Mouse (Mus musculus): ENCODE results near the gene Specc1. TPM values are rescaled to one million over a fixed set of nuclear protein-coding genes. Genes with fewer than 3 reads are reported as not detected.

The Specc1 gene
- total RNA-seq, 2 experiments from 2014 or later: 18.3 to 26.7 TPM

DNA sequence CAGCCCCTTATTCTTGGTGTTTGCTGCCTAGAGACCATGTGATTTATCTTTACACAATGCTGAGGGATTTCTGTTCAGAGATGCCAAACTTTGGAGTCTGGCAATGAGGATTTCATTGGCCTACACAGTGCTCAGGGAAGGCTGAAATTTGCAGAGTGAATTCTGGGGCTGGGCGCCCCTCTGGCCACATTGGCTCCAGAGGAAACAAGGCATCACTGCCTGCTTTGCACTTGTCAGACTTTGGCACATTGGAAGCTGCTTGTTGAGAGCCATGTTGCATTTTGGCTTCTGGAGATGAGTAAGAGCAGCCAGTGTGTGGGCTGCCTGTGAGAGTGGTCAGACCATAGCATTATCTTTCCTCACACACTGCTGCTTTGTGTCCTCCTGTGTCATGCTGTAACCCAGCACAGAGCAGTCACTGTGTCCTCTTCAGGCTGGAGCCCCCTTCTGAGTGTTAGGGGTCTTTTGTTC lies 149.9 kb downstream of the Specc1 start:
- no peak for DNase-seq

DNA sequence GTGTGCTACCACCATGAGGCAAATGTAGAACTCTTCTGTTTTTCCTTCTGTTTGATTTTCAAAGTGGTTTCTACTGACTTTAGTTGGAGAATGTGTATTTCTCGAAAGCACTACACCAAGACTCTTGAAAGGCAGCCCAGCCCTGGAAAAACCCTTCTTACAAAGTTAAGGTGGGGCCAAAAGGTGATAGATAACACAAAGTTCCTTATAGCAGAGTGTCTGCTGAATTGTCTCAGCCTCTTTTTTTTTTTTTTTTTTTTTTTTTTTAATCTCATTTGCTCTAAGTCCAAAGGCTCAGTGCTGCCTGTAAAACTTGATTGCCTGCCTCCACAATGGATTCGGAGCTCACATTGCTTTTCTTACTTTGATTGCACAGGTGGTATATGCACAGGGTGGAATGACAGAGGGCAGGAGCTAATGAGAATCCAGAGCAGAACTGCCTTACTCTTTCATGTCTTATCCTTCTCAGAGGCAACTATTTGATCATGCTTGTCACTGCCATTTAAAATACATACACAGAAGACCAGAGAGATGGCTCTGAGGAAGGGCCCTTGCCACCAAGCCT lies 150.8 kb downstream of the Specc1 start:
- no peak for DNase-seq

DNA sequence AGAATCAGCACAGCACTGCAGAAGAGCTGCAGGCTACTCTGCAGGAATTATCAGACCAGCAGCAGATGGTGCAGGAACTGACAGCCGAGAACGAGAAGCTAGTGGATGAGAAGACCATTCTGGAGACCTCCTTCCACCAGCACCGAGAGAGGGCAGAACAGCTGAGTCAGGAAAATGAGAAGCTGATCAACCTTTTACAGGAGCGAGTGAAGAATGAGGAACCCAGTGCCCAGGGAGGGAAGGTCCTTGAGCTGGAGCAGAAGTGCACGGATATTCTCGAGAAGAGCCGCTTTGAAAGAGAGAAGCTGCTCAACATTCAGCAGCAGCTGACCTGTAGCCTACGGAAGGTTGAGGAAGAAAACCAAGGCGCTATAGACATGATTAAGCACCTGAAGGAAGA lies 162.0 kb downstream of the Specc1 start:
- DNase-seq: no peak

DNA sequence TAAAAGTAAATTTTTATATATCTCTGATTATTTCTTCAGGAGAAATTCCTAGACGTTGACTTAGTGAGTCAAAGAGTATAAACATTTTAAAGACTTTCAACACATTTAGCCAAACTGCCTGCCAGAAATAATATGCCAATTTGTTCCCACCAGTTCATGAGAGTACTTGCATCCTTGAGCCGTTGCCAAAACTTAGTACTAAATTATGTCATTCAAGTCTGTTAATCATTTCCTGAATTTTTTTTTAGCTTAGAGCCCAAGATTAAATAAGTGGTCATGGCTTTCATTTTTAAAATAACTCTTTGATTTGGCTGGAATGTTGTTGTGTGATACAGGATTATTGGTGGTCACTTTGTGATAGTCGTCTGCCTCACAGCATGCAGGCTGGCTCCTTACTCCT lies 163.3 kb downstream of the Specc1 start:
- no peak for DNase-seq

DNA sequence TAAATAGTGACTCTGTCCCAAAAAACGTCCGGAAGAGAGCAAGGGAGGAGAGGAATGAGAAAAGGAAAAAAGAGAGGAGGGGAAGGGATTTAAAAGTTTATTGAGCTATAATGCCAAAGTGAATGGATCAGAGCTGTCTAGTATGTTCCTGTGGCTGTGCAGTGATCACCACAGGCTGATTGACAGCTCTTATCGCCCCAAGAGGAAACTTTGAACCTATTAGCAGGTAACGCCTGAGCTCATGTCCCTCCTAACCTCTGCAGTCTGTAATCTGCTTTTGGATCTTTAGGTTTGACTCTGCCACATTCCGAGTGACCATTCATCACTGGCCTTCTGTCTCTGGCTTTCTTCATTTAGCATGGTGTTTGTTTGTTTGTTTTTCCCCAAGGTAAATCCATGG lies 164.8 kb downstream of the Specc1 start:
- no peak for DNase-seq

DNA sequence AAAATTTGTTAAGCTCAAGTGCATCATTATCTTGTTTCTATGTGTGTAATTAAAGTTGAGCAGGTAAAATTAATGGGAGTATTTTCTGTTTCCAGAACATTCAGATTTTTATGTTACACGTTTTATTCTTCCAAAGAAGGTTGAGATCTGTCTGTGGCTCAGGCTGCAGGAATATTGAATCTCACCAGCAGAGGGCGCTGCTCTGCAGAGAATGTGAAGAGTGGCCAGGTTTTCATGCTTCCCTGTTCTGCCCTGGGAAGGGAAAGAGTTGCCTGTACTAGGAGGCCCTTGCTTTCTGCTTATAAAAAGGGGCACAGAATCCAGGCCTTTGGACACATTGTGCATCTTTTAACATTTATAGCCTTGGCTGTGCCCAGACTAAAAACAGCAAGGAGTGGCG lies 171.1 kb downstream of the Specc1 start:
- DNase-seq: peak; percentile 92

DNA sequence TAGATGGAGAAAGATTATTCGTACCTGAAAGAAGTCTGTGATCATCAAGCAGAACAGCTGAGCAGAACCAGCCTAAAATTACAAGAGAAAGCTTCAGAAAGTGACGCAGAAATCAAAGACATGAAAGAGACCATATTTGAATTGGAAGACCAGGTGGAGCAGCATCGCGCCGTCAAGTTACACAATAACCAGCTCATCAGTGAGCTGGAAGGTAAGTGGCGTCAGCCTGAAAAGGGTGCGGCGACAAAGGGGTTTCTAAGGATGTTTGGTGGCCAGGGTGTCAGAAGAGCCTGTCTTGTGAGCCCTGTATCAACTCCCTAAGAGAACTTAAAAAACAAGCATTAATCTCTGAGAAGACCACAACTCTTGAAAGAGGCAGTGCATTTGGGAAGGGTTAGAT lies 171.6 kb downstream of the Specc1 start:
- no peak for DNase-seq

DNA sequence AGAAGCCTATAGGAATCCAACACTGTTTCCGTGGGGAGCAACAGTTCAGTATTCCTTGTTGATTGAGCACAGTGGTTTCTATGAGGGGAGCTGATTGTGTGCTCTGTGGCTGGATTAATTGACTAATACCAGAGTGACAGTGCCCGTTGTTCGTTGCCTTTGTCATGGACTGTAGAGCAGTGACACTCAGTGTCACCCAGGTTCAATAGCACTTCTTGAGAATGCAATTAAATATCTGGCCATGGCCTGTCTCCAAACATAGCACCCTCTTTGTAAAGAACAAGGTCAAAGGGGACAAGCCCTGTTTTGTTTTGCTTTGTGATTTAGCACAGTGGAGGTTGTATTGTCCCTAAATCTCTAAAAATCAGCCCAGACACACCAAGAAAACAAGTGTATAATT lies 173.6 kb downstream of the Specc1 start:
- no peak for DNase-seq

DNA sequence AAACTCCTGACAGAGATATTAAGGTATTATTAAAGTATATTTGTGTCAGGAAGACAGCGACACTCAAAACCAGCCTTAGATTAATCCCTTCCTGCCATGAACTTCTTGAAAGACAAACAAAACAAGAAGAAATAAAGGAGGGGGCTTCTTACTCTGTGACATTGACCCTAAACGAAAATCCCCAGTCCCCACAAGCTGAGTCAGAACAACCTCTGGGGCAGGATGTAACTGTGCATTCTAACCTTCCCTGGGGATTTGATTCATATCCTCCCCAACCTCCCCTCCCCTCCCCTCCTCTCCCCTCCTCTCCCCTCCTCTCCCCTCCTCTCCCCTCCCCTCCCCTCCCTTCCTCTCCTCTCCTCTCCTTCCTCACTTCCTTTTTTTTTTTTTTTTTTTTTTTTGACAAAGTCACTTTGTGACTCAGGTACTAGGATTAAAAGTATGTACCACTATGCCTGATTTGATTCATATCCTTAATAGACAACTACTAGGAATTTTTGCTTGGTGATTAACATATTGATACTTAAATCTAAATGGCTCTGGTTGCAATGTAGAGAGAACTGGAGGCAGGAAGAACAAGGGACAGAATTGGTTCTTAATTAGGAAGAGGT lies 174.2 kb downstream of the Specc1 start:
- DNase-seq: no peak

DNA sequence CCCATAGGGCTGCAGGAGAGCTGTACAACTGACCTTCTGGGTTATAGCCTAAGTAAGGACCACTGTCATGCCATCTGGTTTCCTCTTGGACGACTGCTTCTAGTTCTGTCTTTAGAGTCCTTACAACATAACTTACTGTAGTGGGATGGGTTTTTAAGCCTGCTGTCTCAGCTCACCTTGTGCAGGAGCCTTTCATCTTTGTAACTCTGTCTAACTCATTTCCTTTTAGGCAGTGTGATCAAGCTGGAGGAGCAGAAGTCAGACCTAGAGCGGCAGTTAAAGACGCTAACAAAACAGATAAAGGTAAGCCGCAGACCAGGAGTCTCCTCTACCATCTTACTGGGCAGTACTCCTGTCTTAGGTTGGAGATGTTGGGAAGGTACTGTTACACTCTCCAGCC lies 175.0 kb downstream of the Specc1 start:
- DNase-seq: no peak

DNA sequence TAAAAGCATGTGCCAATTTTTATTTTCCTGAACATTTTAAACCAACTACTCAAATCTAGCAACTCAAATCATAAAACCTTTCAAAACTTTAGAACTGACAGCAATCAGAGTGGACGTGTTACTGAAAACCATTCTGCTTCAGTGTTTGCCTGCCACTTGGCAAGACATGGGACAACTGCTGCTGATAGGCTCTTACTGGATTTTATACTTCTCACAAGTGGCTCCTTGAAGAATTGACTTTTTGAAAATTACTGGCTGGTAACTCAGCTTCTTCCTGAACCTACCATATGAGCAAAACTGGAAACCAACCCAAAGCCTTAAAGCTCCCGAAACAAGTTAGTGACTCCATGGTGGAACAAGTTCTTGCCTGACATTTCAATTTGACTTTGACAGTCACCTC lies 177.6 kb downstream of the Specc1 start:
- DNase-seq: no peak

DNA sequence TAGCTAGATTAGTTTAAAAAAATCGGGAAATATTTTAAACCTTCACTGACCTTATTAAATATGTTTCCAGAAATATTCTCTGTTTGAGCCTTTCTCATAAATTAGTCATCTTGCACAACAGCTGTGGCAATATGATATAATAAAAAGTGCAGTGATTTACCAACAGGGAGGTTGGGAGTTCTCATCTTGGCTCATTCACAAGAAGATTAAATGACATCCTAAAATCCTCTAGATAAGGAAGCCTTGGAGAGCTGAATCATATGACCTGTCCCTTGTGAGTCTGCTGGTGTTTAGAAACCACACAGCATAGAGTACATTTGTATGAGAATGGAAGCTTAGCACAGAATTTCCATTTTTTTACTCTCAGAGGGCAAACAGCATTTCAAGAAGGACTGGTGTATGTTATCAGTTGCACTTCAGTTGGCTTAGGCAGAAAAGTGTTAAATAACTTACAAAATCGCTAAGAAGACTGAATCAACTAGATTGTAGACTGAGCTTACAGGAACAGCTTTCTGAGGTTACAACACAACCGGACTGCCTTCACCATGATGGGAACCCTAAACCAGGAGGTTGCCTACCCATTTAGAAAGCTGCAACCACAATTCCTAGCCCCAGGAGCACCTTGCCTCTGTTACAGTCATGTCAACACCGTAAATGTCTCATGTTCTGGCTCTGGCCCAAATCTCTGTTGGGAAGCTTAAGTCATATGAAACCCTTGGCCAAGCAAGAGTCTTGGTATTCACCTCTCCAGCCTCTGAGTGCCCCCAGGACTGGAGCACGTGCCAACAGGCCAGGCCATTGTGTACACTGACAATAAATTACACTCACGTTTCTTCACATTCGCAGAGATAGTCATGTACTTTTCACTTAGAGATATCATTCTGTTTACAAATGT lies 188.9 kb downstream of the Specc1 start:
- DNase-seq: peak; percentile 32

DNA sequence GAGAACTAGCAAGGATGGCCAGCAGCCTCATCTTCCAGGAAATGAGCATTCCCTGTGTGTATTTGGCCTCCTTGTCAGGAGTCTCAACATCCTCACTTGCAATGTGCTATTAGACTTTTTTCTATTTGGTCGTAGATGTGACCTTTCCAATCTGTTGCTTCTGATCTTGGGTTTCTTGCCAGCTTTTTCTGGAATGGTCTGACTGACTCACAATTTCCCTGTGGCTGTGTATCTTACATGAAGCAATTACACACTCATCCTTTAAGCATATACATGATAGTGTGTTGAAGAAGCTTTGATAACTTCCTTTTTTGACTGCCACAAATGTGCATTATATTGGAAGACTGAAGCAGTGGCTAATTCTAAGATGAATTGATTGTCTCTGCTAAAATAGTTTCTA lies 190.1 kb downstream of the Specc1 start:
- no peak for DNase-seq

DNA sequence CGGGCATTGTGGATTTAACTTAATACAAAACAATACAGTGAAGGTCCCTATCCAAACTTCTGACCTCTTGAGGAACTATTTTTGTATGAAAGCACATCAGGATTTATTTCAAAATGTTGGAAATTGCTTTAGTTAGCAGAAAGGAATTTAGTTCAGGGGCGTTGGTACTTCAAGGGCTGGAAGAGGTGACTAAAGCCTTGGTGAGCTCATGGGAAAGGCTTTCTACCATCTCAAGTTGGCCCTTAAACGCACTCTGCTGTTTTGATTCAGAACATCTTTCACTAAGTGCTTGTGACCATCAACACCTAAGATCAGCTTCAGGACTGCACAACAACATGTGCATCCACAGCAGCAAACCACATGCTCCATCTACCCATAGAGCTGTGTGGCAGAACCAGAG lies 191.5 kb downstream of the Specc1 start:
- DNase-seq: no peak

DNA sequence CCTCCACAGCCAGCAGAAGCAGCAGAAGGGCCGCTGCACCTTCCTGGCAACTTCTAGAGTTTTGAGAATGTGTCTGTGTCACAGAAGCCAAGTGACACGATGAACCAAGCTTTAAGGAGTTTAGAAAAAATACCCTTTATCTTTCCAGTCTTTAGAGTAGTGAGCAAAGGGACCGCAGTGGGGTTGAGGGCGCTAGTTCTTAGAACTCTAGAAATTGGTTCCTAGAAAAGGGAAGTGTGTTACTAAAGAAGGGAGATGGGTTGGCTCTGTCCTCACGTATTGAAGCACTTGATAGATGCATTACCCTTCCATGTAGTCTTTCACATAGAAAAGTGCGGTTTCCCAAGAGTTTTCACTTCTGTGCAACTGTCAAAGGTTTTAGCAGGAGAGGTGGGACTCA lies 191.9 kb downstream of the Specc1 start:
- DNase-seq: no peak

DNA sequence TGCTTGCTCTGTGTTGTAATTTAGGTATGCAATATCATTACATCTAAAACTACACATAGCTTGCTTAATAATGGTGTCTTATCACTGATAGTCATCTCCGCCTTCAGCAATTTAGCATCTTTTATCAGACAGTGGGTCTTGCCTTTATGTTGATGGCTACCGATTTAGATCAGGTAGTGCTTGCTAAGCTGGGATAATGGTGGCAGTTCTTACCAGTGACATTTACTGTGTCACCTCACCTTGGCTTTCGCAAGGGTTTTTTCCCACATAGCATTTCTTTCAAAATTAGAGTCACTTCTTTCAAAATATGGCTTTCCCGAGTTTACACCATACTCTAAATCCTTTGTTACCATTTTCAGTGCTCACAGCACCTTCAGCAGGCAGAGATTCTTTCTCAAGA lies 196.5 kb downstream of the Specc1 start:
- no peak for DNase-seq

DNA sequence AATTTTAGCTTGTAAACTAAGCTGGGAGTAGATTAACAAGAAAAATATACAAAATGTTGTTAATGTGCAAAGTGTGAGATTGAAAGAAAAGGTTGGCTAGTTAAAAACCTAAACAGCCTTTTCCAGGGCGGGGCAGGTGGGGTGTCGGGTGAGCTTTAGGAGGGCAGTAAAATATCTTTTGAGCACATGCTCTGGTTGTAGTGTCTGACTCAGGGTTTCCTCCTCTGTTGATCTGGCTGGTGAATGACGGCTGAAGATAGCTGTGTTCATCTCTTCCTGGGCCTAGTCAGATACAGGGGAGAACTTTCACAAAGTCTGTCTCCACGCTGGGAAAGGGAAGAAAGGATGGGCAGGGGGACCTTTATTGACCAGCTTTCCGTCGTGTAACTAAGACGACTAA lies 203.2 kb downstream of the Specc1 start:
- no peak for DNase-seq

DNA sequence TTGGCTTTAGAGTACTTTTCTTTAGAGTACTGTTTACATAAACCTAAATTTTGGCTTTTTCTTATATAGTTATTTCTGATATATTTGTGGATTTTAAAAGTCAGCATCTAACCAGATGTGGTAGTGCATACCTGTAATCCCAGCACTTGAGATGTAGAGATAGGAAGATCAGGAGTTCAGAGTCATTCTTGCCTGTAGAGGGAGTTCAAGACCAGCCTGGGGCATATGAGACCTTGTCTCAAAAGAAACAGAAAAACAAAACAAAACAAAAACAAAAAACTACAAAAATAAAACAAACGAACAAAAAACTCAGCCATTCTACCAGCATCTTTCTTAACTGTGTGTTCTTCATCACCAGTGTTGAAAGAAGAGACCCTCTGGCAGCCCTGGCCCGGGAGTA lies 204.9 kb downstream of the Specc1 start:
- no peak for DNase-seq

DNA sequence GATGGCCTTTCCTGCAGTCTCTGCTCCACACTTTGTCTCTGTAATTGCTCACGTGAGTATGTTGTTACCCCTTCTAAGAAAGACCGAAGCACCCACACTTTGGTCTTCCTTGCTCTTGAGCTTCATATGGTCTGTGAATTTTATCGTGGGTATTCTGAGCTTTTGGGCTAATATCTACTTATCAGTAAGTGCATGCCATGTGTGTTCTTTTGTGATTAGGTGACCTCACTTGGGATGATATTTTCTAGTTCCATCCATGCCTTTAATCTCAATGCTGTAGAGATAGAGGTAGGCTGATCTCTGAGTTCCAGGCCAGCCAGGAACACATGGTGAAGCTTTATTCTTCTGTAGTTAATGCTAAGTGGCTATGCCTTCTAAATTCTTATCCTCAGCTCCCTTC lies 207.8 kb downstream of the Specc1 start:
- DNase-seq: no peak

DNA sequence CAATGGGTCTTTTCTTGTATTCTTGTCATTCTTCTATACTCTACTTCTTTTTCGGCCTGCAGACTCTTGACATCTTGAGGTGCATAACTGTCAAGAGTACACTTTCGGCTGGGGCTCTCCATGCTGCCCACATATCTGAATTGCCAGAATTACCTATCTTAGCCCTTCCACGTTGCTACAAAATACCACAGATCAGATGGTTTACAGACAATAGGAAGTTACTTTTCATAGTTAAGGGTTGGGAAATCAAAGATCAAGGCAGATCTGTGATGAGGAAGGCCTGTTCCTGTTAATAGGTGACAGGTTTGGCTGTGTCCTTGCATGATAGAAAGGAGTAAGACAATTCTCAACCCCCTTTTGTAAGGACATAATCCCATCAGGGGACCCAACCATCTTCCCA lies 209.9 kb downstream of the Specc1 start:
- no peak for DNase-seq

DNA sequence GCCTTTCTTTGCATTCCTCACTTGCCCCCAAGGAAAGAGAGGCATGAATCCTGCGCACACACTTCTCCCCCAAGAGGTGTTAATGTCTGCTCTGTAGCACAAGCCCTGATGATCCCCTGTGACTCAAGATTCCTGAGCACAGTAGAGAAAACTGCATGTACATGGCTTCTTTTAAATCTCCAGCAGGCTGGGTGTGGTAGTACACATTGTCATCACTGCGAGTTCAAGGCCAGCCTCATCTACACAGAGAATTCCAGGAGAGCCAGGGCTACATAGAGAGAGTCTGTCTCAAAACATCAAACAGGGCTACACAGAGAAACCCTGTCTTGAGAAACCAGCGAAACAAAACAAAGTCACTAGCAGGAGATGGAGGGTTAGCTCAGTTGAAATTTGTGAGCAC lies 211.6 kb downstream of the Specc1 start:
- no peak for DNase-seq

DNA sequence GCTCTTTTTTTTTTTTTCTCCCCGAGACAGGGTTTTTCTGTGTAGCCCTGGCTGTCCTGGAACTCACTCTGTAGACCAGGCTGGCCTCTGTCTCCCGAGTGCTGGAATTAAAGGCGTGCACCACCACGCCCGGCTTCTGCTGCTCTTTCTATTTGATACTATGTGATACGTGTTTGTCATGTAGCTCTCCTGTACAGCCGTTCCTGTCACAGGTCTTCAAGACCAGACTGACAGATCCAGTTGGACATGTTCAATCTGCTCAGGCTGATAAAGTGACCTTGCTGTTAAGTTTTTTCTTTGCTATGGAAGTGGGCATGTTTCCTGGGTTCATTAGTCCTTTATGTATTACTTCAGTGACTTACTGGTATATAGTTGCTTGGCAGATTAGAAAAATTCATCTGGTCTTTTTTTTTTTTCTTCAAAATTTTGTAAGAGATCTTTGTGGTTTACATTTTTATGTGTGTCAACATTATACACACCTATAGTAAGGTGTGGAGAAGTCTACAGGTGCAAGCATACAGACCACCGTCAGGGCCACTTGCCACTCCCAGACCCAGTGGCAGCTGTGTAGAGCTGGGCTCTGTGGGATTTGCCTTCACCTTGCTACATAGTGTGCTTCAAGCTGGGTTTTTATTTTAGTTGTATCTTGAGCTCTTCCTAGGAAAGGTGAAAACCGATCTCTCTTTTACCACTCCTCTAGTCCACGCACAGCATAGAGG lies 221.0 kb downstream of the Specc1 start:
- no peak for DNase-seq

DNA sequence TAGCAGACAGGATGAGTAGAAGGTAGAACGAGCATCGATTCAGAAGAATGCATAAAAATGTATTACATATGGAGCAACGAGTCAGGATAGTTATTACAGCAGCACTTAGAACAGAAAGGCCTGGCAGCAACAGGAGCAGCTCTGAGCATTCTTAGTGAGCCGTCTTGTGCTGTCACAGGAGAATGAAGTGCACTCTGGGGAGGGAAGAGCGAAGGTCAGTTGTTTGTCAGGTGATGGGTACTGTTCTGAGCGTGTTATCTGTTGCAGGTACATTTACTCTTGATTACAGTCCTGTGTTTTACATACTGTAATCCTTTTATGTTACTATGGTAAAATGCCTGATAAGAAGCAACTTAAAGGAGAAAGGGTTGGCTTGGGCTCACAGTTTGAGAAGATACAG lies 224.2 kb downstream of the Specc1 start:
- no peak for DNase-seq
